Mouse (Mus musculus) forebrain, embryonic 12.5 days (tissue): Measurements from ENCODE around the gene BC016579. TPM values are rescaled to one million over a fixed set of nuclear protein-coding genes. Genes with fewer than 3 reads are reported as not detected.
A peak's percentile ranks its signal among the peaks of the same experiment; 100 is the strongest.

Experiments used
- ATAC-seq: fragments of 200-750 bp; cut with Nextera tagmentation; 2 replicates; pipeline ENCODE4 v1.8.0; 2017; ENCODE audit warnings: moderate TSS enrichment; ENCODE audit not compliant: low FRiP score
- H3K27ac ChIP-seq: fragments of 300-500 bp; sonication (generic); 2 replicates; pipeline ENCODE4 v1.5.1; 2016; ENCODE audit warnings: mild to moderate bottlenecking
- H3K27me3 ChIP-seq: fragments of 300-500 bp; sonication (generic); 2 replicates; pipeline ENCODE4 v1.6.1; 2016; ENCODE audit warnings: mild to moderate bottlenecking
- H3K36me3 ChIP-seq: fragments of 300-500 bp; sonication (generic); replicated peaks from 2 replicates; pipeline ENCODE4 v1.6.1; 2016; ENCODE audit warnings: mild to moderate bottlenecking
- H3K4me1 ChIP-seq: fragments of 300-500 bp; sonication (generic); 2 replicates; pipeline ENCODE4 v1.6.1; 2016
- H3K4me2 ChIP-seq: fragments of 300-500 bp; sonication (generic); 2 replicates; pipeline ENCODE4 v1.6.1; 2016; ENCODE audit warnings: mild to moderate bottlenecking, moderate library complexity
- H3K4me3 ChIP-seq: fragments of 300-500 bp; sonication (generic); replicated peaks from 2 replicates; pipeline ENCODE4 v1.5.1; 2016; ENCODE audit warnings: mild to moderate bottlenecking
- H3K9ac ChIP-seq: fragments of 300-500 bp; sonication (generic); 2 replicates; pipeline ENCODE4 v1.6.1; 2016; ENCODE audit warnings: mild to moderate bottlenecking
- H3K9me3 ChIP-seq: fragments of 300-500 bp; sonication (generic); 2 replicates; pipeline ENCODE4 v1.6.1; 2016
- WGBS: fragments of 180-500 bp; shearing (Covaris S2); methylation state at CpG from one replicate; pipeline ENCODE4 v1.1.7; 2016; 5-methylcytosine and 5-hydroxymethylcytosine counted together
- polyA plus RNA-seq: library from polyadenylated mRNA; unstranded; fragments of >200 nt; fragmentation: Nextera tagmentation; extraction: Ambion mirVana; gene quantifications from 2 replicates; pipeline ENCODE4 v1.2.1, GENCODE M21; 2016

BC016579 gene
- polyA plus RNA-seq, 1 experiment from 2014 or later = 0.11 TPM

DNA sequence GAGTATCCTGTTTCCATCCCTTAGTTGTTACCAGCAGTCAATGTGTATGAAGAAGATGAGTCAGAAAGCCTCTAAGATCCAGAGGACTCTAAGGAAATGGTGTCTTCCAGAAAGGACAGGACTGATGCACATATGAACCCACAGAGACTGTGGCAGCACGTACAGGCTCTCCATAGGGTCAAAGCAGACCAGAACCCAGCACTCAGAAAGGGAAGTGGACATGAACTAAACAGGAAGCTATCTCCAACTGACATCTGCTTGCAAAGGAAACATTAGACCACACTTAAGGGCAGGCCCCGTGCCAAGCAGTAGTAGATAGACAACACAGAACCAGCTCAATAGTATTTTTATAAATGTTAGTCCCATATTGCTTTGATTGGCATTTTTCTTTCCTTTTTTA, 12.3 kb upstream of the BC016579 start:
- 78% methylated on average over 2 of the region's 2 CpGs for WGBS

DNA sequence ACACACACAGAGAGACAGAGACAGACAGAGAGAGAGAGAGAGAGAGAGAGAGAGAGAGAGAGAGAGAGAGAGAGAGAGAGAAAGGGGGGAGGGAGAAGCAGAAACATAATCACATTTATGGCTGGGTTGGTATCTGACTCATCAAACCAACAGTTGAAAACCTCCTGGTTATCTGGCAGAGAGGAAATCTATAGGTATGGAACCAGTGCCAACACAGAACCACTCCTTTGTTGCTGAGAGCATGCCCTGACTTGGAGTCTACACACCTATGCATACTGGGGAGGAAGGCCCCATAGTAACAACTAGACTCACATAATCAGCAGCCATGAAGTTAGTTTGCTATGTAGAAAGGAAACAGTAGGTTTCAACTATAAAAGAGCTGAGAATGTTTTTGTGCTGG, 8.5 kb upstream of the BC016579 start:
- H3K36me3 ChIP-seq = no peaks in the 10 kb centered on the region
- no peak overlapping the region for H3K4me2 ChIP-seq
- H3K27me3 ChIP-seq = no peaks in the 10 kb centered on the region
- no peaks in the 10 kb centered on the region for H3K4me1 ChIP-seq
- no peak for ATAC-seq
- no peak overlapping the region for H3K27ac ChIP-seq
- no peak overlapping the region for H3K9ac ChIP-seq
- H3K9me3 ChIP-seq = no peaks in the 10 kb centered on the region
- no peak overlapping the region for H3K4me3 ChIP-seq

More for the DNA sequence above, 12.3 kb upstream of the BC016579 start:
- no peaks in the 10 kb centered on the region for H3K27me3 ChIP-seq
- no peak for ATAC-seq
- H3K4me1 ChIP-seq = no peaks in the 10 kb centered on the region
- H3K4me2 ChIP-seq = no peak overlapping the region
- H3K9ac ChIP-seq = no peak overlapping the region
- H3K27ac ChIP-seq = no peak overlapping the region
- H3K9me3 ChIP-seq = no peaks in the 10 kb centered on the region
- no peak overlapping the region for H3K4me3 ChIP-seq
- H3K36me3 ChIP-seq = no peaks in the 10 kb centered on the region

DNA sequence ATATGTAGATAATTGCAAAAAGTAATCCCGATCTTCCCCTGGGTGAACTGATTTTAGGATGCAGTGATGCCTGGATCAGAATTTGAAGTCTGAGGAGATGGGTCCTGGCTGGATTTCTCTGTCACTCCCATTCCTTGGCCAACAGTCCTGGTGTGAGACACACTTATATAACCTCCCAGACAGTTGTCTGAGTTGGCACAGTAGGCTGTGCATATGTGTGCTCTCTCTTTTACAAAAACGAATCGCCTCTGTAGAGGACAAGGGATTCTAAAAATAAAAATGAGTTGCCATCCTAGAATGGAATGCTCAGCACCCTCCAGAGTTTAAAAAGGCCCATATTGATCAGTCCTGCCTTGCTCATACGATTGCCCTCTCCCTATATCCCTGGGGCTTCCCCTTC, 5.7 kb upstream of the BC016579 start:
- no peak for ATAC-seq
- Histone ChIP-seq H3K4me3 (no peak overlapping the region), H3K9ac (no peak overlapping the region), H3K27me3 (peaks cover 4% of the 10 kb centered on the region; the same call in 1 of the 2 replicates), H3K9me3 (no peaks in the 10 kb centered on the region), H3K27ac (no peak overlapping the region), H3K4me2 (no peak overlapping the region), H3K36me3 (no peaks in the 10 kb centered on the region), H3K4me1 (no peaks in the 10 kb centered on the region)
- WGBS = 90% methylated on average over 4 of the region's 4 CpGs

DNA sequence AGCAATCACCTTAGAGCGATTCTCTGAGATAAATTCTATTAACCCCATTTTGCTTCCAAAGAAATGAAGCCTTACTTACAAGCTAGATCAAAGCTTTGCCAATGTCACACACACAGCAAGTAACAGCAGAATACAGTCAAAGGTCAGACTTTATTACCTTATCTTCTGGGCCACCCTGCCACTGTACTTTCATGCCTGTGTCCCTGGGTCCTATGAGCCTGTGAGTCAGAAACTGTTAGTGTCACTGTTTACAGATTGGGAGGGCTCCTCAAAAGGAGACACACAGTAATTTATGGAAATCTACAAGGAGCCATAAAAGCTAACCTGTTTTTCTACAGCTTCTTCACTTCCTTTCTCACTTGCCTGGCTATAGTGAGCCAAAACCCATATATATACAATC, 4.4 kb upstream of the BC016579 start:
- 88% methylated on average over 1 of the region's 1 CpGs for WGBS
- Histone ChIP-seq H3K9me3 (no peaks in the 10 kb centered on the region), H3K27ac (no peak overlapping the region), H3K4me1 (peaks cover 8% of the 10 kb centered on the region), H3K27me3 (peaks cover 15% of the 10 kb centered on the region), H3K9ac (no peak overlapping the region), H3K4me3 (no peak overlapping the region), H3K36me3 (no peaks in the 10 kb centered on the region), H3K4me2 (no peak overlapping the region)
- ATAC-seq = no peak

DNA sequence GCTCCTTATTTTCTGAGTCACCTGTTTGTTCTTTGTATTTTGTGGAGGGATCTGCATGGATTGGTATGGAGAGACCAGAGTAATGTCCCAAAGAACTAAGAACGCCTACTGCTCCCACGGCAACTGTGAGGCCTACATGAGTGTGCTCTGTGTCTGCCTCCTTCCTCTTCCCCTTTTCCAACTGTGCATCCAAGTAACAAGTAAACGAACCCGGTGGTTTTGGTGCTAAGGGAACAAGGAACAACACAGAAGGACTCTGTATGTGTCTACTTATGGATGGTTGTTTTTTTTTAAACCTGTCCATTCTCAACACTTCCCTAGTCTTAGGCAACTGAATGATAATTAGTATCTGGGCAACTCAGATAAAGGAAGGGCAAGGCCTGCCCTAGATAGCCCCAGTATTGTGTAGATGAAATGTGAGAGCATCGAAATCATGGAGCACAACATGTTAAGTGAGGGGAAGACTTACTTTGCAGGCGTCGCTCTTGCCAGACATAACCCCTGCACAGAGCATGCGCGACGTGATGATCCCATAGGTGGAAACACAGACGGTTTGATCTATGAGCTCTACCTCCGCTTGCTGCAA, 3.8 kb upstream of the BC016579 start:
- no peak for ATAC-seq
- no peak overlapping the region for H3K4me3 ChIP-seq
- H3K9ac ChIP-seq = no peak overlapping the region
- H3K27me3 ChIP-seq = peaks cover 20% of the 10 kb centered on the region
- no peaks in the 10 kb centered on the region for H3K36me3 ChIP-seq
- H3K4me1 ChIP-seq = peaks cover 8% of the 10 kb centered on the region
- 93% methylated on average over 12 of the region's 12 CpGs for WGBS
- H3K27ac ChIP-seq = no peak overlapping the region
- H3K9me3 ChIP-seq = no peaks in the 10 kb centered on the region
- H3K4me2 ChIP-seq = no peak overlapping the region

DNA sequence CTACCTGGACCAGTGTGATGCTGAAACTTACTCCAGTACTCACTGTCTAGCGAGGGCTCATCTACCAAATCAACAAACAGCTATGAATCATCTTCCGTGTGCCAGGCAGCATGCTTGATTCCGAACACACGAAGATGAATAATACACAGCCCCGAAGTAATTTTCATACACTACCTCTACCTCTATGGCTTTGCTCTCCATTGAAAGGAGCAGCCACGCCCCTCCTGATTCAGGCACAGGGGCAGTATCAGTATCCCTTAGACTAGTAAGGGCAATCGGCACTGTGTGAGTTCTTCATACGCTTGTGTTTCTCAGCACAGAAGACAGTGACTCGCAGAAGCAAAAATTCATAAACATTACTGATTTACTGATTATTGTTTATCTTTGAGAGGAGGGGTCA, 597 bp upstream of the BC016579 start:
- no peak for ATAC-seq
- Histone ChIP-seq H3K9me3 (no peaks in the 10 kb centered on the region), H3K27ac (no peak overlapping the region), H3K4me3 (no peak overlapping the region), H3K9ac (no peak overlapping the region), H3K36me3 (no peaks in the 10 kb centered on the region), H3K4me1 (peaks cover 8% of the 10 kb centered on the region), H3K4me2 (no peak overlapping the region; the same call in 1 of the 2 replicates), H3K27me3 (peaks cover 20% of the 10 kb centered on the region)
- 59% methylated on average over 9 of the region's 9 CpGs for WGBS

DNA sequence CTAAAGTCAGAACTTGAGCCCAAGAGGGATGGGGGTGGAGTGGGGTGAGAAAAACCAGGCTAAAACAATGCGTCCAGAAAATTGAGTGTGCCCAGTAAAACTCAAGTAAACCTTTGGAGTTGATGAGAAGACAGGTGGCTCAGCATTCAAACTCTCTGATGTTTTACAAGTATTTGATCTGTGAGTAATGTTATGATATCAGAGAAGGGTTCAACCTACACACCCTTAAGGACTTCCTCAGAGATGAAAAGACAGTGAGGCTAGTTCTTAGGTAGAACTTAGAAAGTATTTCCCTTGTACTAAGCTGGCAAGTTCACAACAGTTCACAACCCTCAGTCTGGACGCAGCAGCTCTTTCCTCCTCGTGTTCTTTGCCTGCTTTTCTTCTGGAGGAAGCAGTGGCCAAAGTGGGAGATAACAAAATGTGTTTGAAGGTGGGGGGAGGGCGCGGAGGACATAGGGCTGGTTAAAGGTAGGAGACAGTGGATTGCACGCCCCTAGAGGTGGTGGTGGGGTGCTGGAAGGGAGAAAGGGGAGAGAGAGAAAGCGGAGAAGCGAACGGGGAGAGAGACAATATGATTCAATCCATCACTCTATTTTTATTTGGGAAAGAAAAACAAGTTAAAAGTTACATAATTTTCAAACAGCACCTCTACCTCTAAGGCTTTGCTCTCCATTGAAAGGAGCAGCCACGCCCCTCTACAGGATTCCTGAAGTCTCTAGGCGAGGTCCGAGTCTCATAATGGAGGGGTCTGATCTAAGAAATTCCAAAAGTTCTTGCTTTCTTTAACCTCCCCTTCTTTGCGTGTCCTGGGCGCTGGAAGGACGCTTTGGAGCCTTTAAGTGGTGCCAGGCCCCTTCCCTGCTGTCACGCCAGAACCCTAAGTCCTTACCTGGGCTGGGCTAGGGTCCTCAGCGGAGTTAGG, 597 bp downstream of the BC016579 start:
- no peak overlapping the region for H3K9ac ChIP-seq
- WGBS = 19% methylated on average over 17 of the region's 17 CpGs
- ATAC-seq = no peak

DNA sequence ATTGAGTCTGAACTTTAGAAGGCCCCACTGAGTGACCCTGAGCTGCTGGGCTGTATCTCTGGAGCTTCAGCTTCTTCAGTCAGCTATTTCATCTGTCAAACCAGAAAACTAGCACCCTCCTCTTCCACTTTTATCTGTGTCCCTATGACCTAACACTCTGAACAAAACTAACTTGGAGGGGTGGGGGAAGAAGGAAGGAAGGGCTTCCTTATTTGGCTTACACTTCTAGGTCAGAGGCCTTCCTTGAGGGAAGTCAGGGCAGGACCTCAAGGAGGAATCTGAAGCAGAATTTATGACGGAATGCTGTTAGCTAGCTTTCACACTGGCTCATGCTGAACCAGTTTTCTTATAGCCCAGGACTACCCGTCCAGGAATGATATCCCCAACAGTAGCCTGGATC, 2.4 kb downstream of the BC016579 start:
- WGBS = 93% methylated on average over 2 of the region's 2 CpGs
- Histone ChIP-seq H3K27me3 (peaks cover 20% of the 10 kb centered on the region), H3K9me3 (no peaks in the 10 kb centered on the region), H3K36me3 (no peaks in the 10 kb centered on the region), H3K4me3 (no peak overlapping the region), H3K27ac (no peak overlapping the region), H3K4me2 (no peak overlapping the region), H3K9ac (no peak overlapping the region), H3K4me1 (peaks cover 8% of the 10 kb centered on the region)
- ATAC-seq = no peak

More for the DNA sequence above, 597 bp downstream of the BC016579 start:
- Histone ChIP-seq H3K4me1 (peaks cover 8% of the 10 kb centered on the region), H3K4me3 (peak overlapping the region; percentile 26), H3K27ac (no peak overlapping the region), H3K36me3 (no peaks in the 10 kb centered on the region), H3K4me2 (peak overlapping the region; percentile 53), H3K27me3 (peaks cover 20% of the 10 kb centered on the region), H3K9me3 (no peaks in the 10 kb centered on the region)

DNA sequence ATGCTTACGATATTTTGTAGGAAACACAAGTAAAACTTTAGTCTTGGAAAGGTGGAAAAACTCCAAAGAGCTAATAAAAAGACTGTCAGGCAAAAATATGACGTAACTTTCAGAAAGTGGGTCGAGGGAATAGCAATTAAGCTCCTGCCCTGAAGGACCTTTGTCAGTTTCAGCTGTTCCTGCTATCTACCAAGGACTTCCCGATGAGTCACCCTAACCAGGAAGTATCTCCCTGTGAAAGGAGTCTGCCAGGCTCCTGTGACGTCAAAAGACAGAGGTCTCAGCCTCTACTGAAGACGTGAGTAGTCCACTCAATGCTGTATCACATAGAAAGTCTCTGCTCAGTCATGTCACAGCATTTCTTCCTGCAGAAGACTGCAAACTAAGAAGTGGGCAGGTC, 9.5 kb downstream of the BC016579 start:
- Histone ChIP-seq H3K27ac (no peak overlapping the region), H3K36me3 (no peaks in the 10 kb centered on the region), H3K27me3 (no peaks in the 10 kb centered on the region), H3K4me3 (no peak overlapping the region), H3K4me2 (no peak overlapping the region), H3K9me3 (no peaks in the 10 kb centered on the region), H3K9ac (no peak overlapping the region), H3K4me1 (no peaks in the 10 kb centered on the region)
- ATAC-seq = no peak
- WGBS = 85% methylated on average over 6 of the region's 6 CpGs

DNA sequence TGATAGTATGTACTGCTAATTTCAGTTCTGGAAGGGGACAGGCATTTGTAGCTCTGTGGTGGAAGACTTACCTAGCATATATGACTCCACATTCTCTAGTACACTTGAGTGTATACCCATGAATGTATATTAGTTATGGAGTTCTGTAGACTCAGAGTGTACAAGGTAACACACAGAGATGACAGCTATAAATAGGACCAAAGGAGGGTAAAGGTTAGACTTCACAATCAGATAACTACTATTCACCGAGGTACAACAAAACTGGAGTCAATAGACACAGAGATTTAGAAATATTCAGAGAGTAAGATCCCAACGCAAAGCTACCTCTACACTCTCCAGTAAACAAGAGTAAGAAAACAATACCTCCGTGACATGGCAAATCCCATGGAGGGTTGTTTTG, 9.9 kb downstream of the BC016579 start:
- 89% methylated on average over 3 of the region's 3 CpGs for WGBS
- no peak for ATAC-seq
- Histone ChIP-seq H3K4me1 (no peaks in the 10 kb centered on the region), H3K4me3 (no peak overlapping the region), H3K9ac (no peak overlapping the region), H3K4me2 (no peak overlapping the region), H3K9me3 (no peaks in the 10 kb centered on the region), H3K27me3 (no peaks in the 10 kb centered on the region), H3K36me3 (no peaks in the 10 kb centered on the region), H3K27ac (no peak overlapping the region)

DNA sequence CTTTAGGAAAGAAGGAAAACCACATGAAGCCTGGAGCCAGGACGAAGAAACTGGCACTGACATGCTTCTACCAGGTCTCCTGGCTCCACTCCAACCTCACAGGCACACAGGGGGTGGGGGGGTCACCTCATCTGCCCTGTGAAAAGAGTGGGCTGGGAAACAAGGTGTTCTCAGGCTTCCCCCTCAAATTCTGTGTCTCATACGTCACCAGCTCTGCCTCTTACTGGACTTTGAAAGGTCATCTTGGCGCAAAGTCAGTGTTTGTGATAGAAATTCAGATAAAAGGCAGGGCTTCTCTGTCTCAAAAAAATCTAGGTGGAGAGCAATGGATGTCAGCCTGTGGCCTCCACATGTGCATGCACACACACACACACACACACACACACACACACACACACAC, 12.6 kb downstream of the BC016579 start:
- no peak for ATAC-seq

DNA sequence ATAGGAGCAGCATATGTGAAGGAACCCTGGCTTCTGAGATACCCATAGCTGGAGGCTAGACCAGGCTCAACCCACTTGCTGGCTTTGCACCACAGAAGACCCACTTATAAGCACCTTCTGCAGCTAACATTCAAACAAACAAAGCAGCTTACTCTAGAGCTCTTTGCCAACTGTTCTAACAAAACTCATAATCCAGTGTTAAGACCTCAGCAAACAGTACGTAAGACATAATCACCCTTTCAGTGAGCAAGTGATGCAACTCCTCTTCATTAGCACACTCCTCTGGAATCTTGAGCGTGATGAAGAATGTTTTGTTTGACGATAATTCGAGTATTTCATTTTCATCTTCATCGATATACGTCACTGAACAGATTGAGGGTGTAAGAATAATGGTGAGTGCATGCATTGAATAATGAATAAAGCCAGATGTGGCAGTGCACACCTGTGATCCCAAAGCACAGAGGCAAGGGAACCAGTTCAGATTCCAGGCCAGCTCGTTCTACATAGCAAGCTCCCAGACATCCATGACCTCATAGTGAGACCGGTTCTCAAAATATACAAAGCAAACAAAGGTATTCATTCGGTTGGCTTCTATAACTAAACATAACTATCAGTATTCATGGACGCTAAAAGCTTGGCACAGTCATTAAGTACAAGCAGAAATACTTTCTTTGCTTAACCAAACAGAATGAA, 13.7 kb downstream of the BC016579 start:
- no peak overlapping the region for H3K9ac ChIP-seq
- ATAC-seq = no peak
- H3K4me3 ChIP-seq = no peak overlapping the region
- H3K4me2 ChIP-seq = no peak overlapping the region
- 85% methylated on average over 10 of the region's 10 CpGs for WGBS
- H3K36me3 ChIP-seq = no peaks in the 10 kb centered on the region
- no peaks in the 10 kb centered on the region for H3K9me3 ChIP-seq
- no peak overlapping the region for H3K27ac ChIP-seq
- no peaks in the 10 kb centered on the region for H3K4me1 ChIP-seq
- H3K27me3 ChIP-seq = no peaks in the 10 kb centered on the region

More for the DNA sequence above, 12.6 kb downstream of the BC016579 start:
- H3K9me3 ChIP-seq = no peaks in the 10 kb centered on the region
- no peak overlapping the region for H3K9ac ChIP-seq
- no peaks in the 10 kb centered on the region for H3K27me3 ChIP-seq
- no peak overlapping the region for H3K27ac ChIP-seq
- WGBS = 79% methylated on average over 3 of the region's 3 CpGs
- no peak overlapping the region for H3K4me2 ChIP-seq
- H3K4me3 ChIP-seq = no peak overlapping the region
- no peaks in the 10 kb centered on the region for H3K36me3 ChIP-seq
- H3K4me1 ChIP-seq = no peaks in the 10 kb centered on the region
